ENCODE assay signal across 9 mouse cellular contexts in genomic region chr3:54915643-54916071, GRCm38 (mm10). TPM values are rescaled to one million over a fixed set of nuclear protein-coding genes. Genes with fewer than 3 reads are reported as not detected.
DNase-seq lines count a peak whose midpoint lies in the region; ATAC-seq and TF ChIP-seq lines count a peak whose summit lies in the region.
"Had no signal": no experiment of that assay in that cellular context is flagged by ENCODE, and none has a peak within 500 bp of the region (broad histone marks: within the 10 kb centered on the region; RNA-seq: fewer than 3 reads in every experiment).

Gene Sertm1 (minus strand): TSS chr3:54915887.

- DNase-seq in heart, embryonic 10.5 days (ENCODE audit: low spot score) = peak; percentile 87
- DNase-seq in heart, adult 9 months (ENCODE audit: low spot score in 2 of 2) = no peak
- peak; percentile 78 to 80 for DNase-seq in layer of hippocampus, postnatal 36 days
- peak; percentile 86 for DNase-seq in midbrain, embryonic 14.5 days
- peak; percentile 26 for DNase-seq in yolk sac, embryonic 10.5 days (ENCODE audit: low spot score)
- DNase-seq in cerebellum, adult 11 months = no peak

- no peak for TF ChIP-seq CTCF in cortical plate, adult 2 months (IDR thresholded peaks at IDR 0.05; ENCODE audit: extremely low read depth, insufficient read depth, low read length)

- H3K4me3 ChIP-seq in heart, embryonic 10.5 days = peak within 1 kb of the TSS; percentile 69
- peak within 1 kb of the TSS; percentile 64 for H3K4me3 ChIP-seq in cortical plate, adult 2 months (ENCODE audit: insufficient read depth, low read length)
- H3K4me3 ChIP-seq in heart, embryonic 11.5 days (ENCODE audit: low read depth, low read length) = peak within 1 kb of the TSS; percentile 62
- H3K4me3 ChIP-seq in midbrain, embryonic 14.5 days (replicated peaks; ENCODE audit: low read depth, low read length) = peak within 1 kb of the TSS; percentile 54
- H3K4me3 ChIP-seq: myocyte had no signal

- H3K27me3 ChIP-seq in heart, embryonic 10.5 days (ENCODE audit: insufficient read depth, poor library complexity, severe bottlenecking) = peaks cover 55% of the 10 kb centered on the region
- peaks cover 32% of the 10 kb centered on the region for H3K27me3 ChIP-seq in heart, embryonic 11.5 days (ENCODE audit: control insufficient read depth, insufficient read depth, low read length)
- H3K27me3 ChIP-seq in midbrain, embryonic 14.5 days (ENCODE audit: control insufficient read depth, insufficient read depth, low read length) = peaks cover 19% of the 10 kb centered on the region

- ATAC-seq in heart, embryonic 11.5 days (replicated peaks; ENCODE audit: insufficient number of reproducible peaks, low FRiP score, low TSS enrichment) = peak; percentile 85
- ATAC-seq in midbrain, embryonic 14.5 days (ENCODE audit: low FRiP score, low TSS enrichment) = peak; percentile 97

- no peak for TF ChIP-seq POLR2A in cortical plate, adult 2 months (IDR thresholded peaks at IDR 0.05; ENCODE audit: extremely low read depth, insufficient read depth, low read length)

- H3K36me3 ChIP-seq in heart, embryonic 10.5 days = no peaks in the 10 kb centered on the region
- H3K36me3 ChIP-seq in heart, embryonic 11.5 days (ENCODE audit: control insufficient read depth, insufficient read depth, low read length) = no peaks in the 10 kb centered on the region
- no peaks in the 10 kb centered on the region for H3K36me3 ChIP-seq in midbrain, embryonic 14.5 days (ENCODE audit: control insufficient read depth, insufficient read depth, low read length)

- no peaks in the 10 kb centered on the region for H3K9me3 ChIP-seq in heart, embryonic 10.5 days
- no peaks in the 10 kb centered on the region for H3K9me3 ChIP-seq in heart, embryonic 11.5 days (replicated peaks; ENCODE audit: control insufficient read depth, low read length)
- H3K9me3 ChIP-seq in midbrain, embryonic 14.5 days (ENCODE audit: control insufficient read depth, low read length) = no peaks in the 10 kb centered on the region

- peak within 1 kb of the TSS; percentile 49 for H3K27ac ChIP-seq in heart, embryonic 10.5 days
- H3K27ac ChIP-seq in cortical plate, adult 2 months (ENCODE audit: insufficient read depth, low read length) = no peak within 1 kb of the TSS
- no peak within 1 kb of the TSS for H3K27ac ChIP-seq in heart, embryonic 11.5 days (ENCODE audit: low read depth, low read length)
- H3K27ac ChIP-seq in midbrain, embryonic 14.5 days (replicated peaks; ENCODE audit: low read depth, low read length) = no peak within 1 kb of the TSS

- WGBS in heart, embryonic 10.5 days = under 1% methylated on average over 38 of the region's 38 CpGs
- WGBS in heart, embryonic 11.5 days (ENCODE audit: insufficient replicate concordance) = under 1% methylated on average over 36 of the region's 38 CpGs
- WGBS in midbrain, embryonic 14.5 days = 0% methylated on average over 38 of the region's 38 CpGs

- peaks cover 13% of the 10 kb centered on the region; the same call in 1 of the 2 replicates for H3K4me1 ChIP-seq in heart, embryonic 10.5 days
- peaks cover 2% of the 10 kb centered on the region; the same call in 1 of the 2 replicates for H3K4me1 ChIP-seq in cortical plate, adult 2 months (ENCODE audit: control insufficient read depth, insufficient read depth, low read length)
- 0 out of 2 replicates have a peak, but pooled peaks cover 2% of the 10 kb centered on the region for H3K4me1 ChIP-seq in heart, embryonic 11.5 days (ENCODE audit: control insufficient read depth, insufficient read depth, low read length)
- H3K4me1 ChIP-seq in midbrain, embryonic 14.5 days (ENCODE audit: control insufficient read depth, insufficient read depth, low read length) = peaks cover 10% of the 10 kb centered on the region; the same call in 1 of the 2 replicates

- H3K4me2 ChIP-seq in heart, embryonic 11.5 days = peak within 1 kb of the TSS; percentile 88
- peak within 1 kb of the TSS; percentile 95 for H3K4me2 ChIP-seq in midbrain, embryonic 14.5 days (ENCODE audit: low read length)

- H3K9ac ChIP-seq in heart, embryonic 11.5 days (ENCODE audit: low read depth, low read length) = peak within 1 kb of the TSS; percentile 62
- peak within 1 kb of the TSS; percentile 60 for H3K9ac ChIP-seq in midbrain, embryonic 14.5 days (replicated peaks; ENCODE audit: low read length)

RNA-seq across cellular contexts. Expression of gene Sertm1, which starts in this region (rescaled TPM):
- polyA plus RNA-seq in heart, embryonic 10.5 days (2016; fragmentation: Nextera tagmentation; extraction: Ambion mirVana) = 0.13 and 0.23 TPM in 2 replicates
- 13.9 and 16.8 TPM in 2 replicates for polyA plus RNA-seq in cortical plate, adult 2 months (2012; rRNA removed)
- polyA plus RNA-seq in heart, embryonic 11.5 days (2014; fragmentation: Nextera tagmentation; extraction: Ambion mirVana) = 0.18 and 0.37 TPM in 2 replicates
- total RNA-seq in layer of hippocampus, postnatal 36 days (2021) = 10 to 100 TPM; 80.4 to 82.3 TPM
- polyA plus RNA-seq in midbrain, embryonic 14.5 days (2014; fragmentation: Nextera tagmentation; extraction: Ambion mirVana) = 1.3 and 2.7 TPM in 2 replicates
- polyA plus RNA-seq: myocyte had no signal

Comparison
In these comparisons a context has a peak if more than half of its experiments do, and no peak if none do; other contexts are left out.
1. Peak in DNase-seq, H3K4me3 ChIP-seq and H3K27ac ChIP-seq in heart, embryonic 10.5 days; RNA of the gene not detected or under 1 TPM.
2. Peak in ATAC-seq, H3K4me3 ChIP-seq, H3K9ac ChIP-seq and H3K4me2 ChIP-seq in heart, embryonic 11.5 days; RNA of the gene not detected or under 1 TPM.
3. DNase-seq: peak in layer of hippocampus, postnatal 36 days (2 of 2), midbrain, embryonic 14.5 days (single experiment) and yolk sac, embryonic 10.5 days (single experiment); none in heart, adult 9 months (0 of 2) and cerebellum, adult 11 months (single experiment).
4. Peak in every context shown above with its lines, with median percentiles within 50 percentile points of each other: H3K4me3 ChIP-seq.